Mouse (Mus musculus): ENCODE measurements at regions not wholly inside any gene's neighbourhood (a gene's known extent, or its start where the extent isn't known, plus 50 kb on each side); places are given as distances from the start of the nearest gene placed in this dataset.

GRCm38 (mm10) chr4:33786958-33787357 lies 137.4 kb upstream of the Cnr1 start:
- Histone ChIP-seq H3ac (ENCODE audit: control insufficient read depth, insufficient read length, low read depth) (no peak overlapping the region), H3K79me3 (ENCODE audit: low read depth) (no peaks in the 10 kb centered on the region), H3K27me3 (ENCODE audit: control insufficient read depth, insufficient read depth, insufficient read length) (no peaks in the 10 kb centered on the region), H3K79me2 (ENCODE audit: control insufficient read depth, insufficient read depth) (no peaks in the 10 kb centered on the region), H3K36me3 (ENCODE audit: control insufficient read depth, insufficient read depth) (no peaks in the 10 kb centered on the region), H3K4me3 (ENCODE audit: insufficient read depth, poor library complexity, severe bottlenecking) (no peak overlapping the region)
- TF ChIP-seq CEBPB (IDR thresholded peaks at IDR 0.05; ENCODE audit: low read depth), result no peak
- no peak for TF ChIP-seq MYOG (IDR thresholded peaks at IDR 0.05; ENCODE audit: control insufficient read depth, extremely low read depth, insufficient read length)
- TF ChIP-seq FOSL1 (IDR thresholded peaks at IDR 0.05; ENCODE audit: insufficient read depth, low read length, poor library complexity, severe bottlenecking), result no peak
- no peak for TF ChIP-seq MAX (IDR thresholded peaks at IDR 0.05)
- TF ChIP-seq USF1 (IDR thresholded peaks at IDR 0.05; ENCODE audit: low read depth), result no peak

- Histone ChIP-seq H3ac (ENCODE audit: control insufficient read depth, insufficient read length, low read depth) (no peak overlapping the region), H3K79me3 (ENCODE audit: low read depth) (no peaks in the 10 kb centered on the region), H3K36me3 (ENCODE audit: control insufficient read depth, insufficient read depth) (no peaks in the 10 kb centered on the region), H3K4me3 (ENCODE audit: insufficient read depth, poor library complexity, severe bottlenecking) (no peak overlapping the region), H3K27me3 (ENCODE audit: control insufficient read depth, insufficient read depth, insufficient read length) (no peaks in the 10 kb centered on the region), H3K79me2 (ENCODE audit: control insufficient read depth, insufficient read depth) (no peaks in the 10 kb centered on the region)
- TF ChIP-seq MYOG (IDR thresholded peaks at IDR 0.05; ENCODE audit: control insufficient read depth, extremely low read depth, insufficient read length) (no peak), CTCF (IDR thresholded peaks at IDR 0.05; ENCODE audit: control insufficient read depth, insufficient read depth, insufficient read length) (no peak), MYOD1 (IDR thresholded peaks at IDR 0.05; ENCODE audit: control insufficient read depth, insufficient read length, low read depth) (no peak), CEBPB (IDR thresholded peaks at IDR 0.05; ENCODE audit: low read depth) (no peak), FOSL1 (IDR thresholded peaks at IDR 0.05; ENCODE audit: insufficient read depth, low read length, poor library complexity, severe bottlenecking) (no peak), USF1 (IDR thresholded peaks at IDR 0.05; ENCODE audit: low read depth) (no peak), MAX (IDR thresholded peaks at IDR 0.05) (no peak)
These were observed 131.0 kb upstream of the Cnr1 start for GRCm38 (mm10) chr4:33793398-33793797.

GRCm38 (mm10) chr4:33795461-33795860 lies 128.9 kb upstream of the Cnr1 start:
- H3K36me3 ChIP-seq (ENCODE audit: control insufficient read depth, insufficient read depth), result no peaks in the 10 kb centered on the region
- TF ChIP-seq CTCF (IDR thresholded peaks at IDR 0.05; ENCODE audit: control insufficient read depth, insufficient read depth, insufficient read length), result no peak
- no peak for TF ChIP-seq MYOG (IDR thresholded peaks at IDR 0.05; ENCODE audit: control insufficient read depth, extremely low read depth, insufficient read length)
- TF ChIP-seq CEBPB (IDR thresholded peaks at IDR 0.05; ENCODE audit: low read depth), result no peak
- no peak for TF ChIP-seq MYOD1 (IDR thresholded peaks at IDR 0.05; ENCODE audit: control insufficient read depth, insufficient read length, low read depth)
- no peak for TF ChIP-seq FOSL1 (IDR thresholded peaks at IDR 0.05; ENCODE audit: insufficient read depth, low read length, poor library complexity, severe bottlenecking)
- no peak for TF ChIP-seq MAX (IDR thresholded peaks at IDR 0.05)
- TF ChIP-seq USF1 (IDR thresholded peaks at IDR 0.05; ENCODE audit: low read depth), result no peak
- H3K79me2 ChIP-seq (ENCODE audit: control insufficient read depth, insufficient read depth), result no peaks in the 10 kb centered on the region

GRCm38 (mm10) chr4:33797964-33798363 lies 126.4 kb upstream of the Cnr1 start:
- H3K4me3 ChIP-seq (ENCODE audit: insufficient read depth, poor library complexity, severe bottlenecking), result no peak overlapping the region
- no peak overlapping the region for H3ac ChIP-seq (ENCODE audit: control insufficient read depth, insufficient read length, low read depth)
- H3K36me3 ChIP-seq (ENCODE audit: control insufficient read depth, insufficient read depth), result no peaks in the 10 kb centered on the region
- no peaks in the 10 kb centered on the region for H3K27me3 ChIP-seq (ENCODE audit: control insufficient read depth, insufficient read depth, insufficient read length)
- TF ChIP-seq MYOD1 (IDR thresholded peaks at IDR 0.05; ENCODE audit: control insufficient read depth, insufficient read length, low read depth) (no peak), CTCF (IDR thresholded peaks at IDR 0.05; ENCODE audit: control insufficient read depth, insufficient read depth, insufficient read length) (no peak), MAX (IDR thresholded peaks at IDR 0.05) (no peak), FOSL1 (IDR thresholded peaks at IDR 0.05; ENCODE audit: insufficient read depth, low read length, poor library complexity, severe bottlenecking) (no peak), CEBPB (IDR thresholded peaks at IDR 0.05; ENCODE audit: low read depth) (no peak), MYOG (IDR thresholded peaks at IDR 0.05; ENCODE audit: control insufficient read depth, extremely low read depth, insufficient read length) (no peak), USF1 (IDR thresholded peaks at IDR 0.05; ENCODE audit: low read depth) (no peak)
- H3K79me3 ChIP-seq (ENCODE audit: low read depth), result no peaks in the 10 kb centered on the region
- H3K79me2 ChIP-seq (ENCODE audit: control insufficient read depth, insufficient read depth), result no peaks in the 10 kb centered on the region

More at GRCm38 (mm10) chr4:33795461-33795860, 128.9 kb upstream of the Cnr1 start:
- no peaks in the 10 kb centered on the region for H3K79me3 ChIP-seq (ENCODE audit: low read depth)
- no peaks in the 10 kb centered on the region for H3K27me3 ChIP-seq (ENCODE audit: control insufficient read depth, insufficient read depth, insufficient read length)
- H3K4me3 ChIP-seq (ENCODE audit: insufficient read depth, poor library complexity, severe bottlenecking), result no peak overlapping the region
- H3ac ChIP-seq (ENCODE audit: control insufficient read depth, insufficient read length, low read depth), result no peak overlapping the region

- no peaks in the 10 kb centered on the region for H3K27me3 ChIP-seq (ENCODE audit: control insufficient read depth, insufficient read depth, insufficient read length)
- H3K4me3 ChIP-seq (ENCODE audit: insufficient read depth, poor library complexity, severe bottlenecking), result no peak overlapping the region
- no peaks in the 10 kb centered on the region for H3K36me3 ChIP-seq (ENCODE audit: control insufficient read depth, insufficient read depth)
- no peak overlapping the region for H3ac ChIP-seq (ENCODE audit: control insufficient read depth, insufficient read length, low read depth)
- no peaks in the 10 kb centered on the region for H3K79me2 ChIP-seq (ENCODE audit: control insufficient read depth, insufficient read depth)
- H3K79me3 ChIP-seq (ENCODE audit: low read depth), result no peaks in the 10 kb centered on the region
- TF ChIP-seq CEBPB (IDR thresholded peaks at IDR 0.05; ENCODE audit: low read depth) (no peak), MYOD1 (IDR thresholded peaks at IDR 0.05; ENCODE audit: control insufficient read depth, insufficient read length, low read depth) (no peak), CTCF (IDR thresholded peaks at IDR 0.05; ENCODE audit: control insufficient read depth, insufficient read depth, insufficient read length) (no peak), USF1 (IDR thresholded peaks at IDR 0.05; ENCODE audit: low read depth) (no peak), FOSL1 (IDR thresholded peaks at IDR 0.05; ENCODE audit: insufficient read depth, low read length, poor library complexity, severe bottlenecking) (no peak), MYOG (IDR thresholded peaks at IDR 0.05; ENCODE audit: control insufficient read depth, extremely low read depth, insufficient read length) (no peak), MAX (IDR thresholded peaks at IDR 0.05) (no peak)
These were observed 125.7 kb upstream of the Cnr1 start for GRCm38 (mm10) chr4:33798654-33799053.

- Histone ChIP-seq H3K79me2 (ENCODE audit: control insufficient read depth, insufficient read depth) (no peaks in the 10 kb centered on the region), H3K4me3 (ENCODE audit: insufficient read depth, poor library complexity, severe bottlenecking) (no peak overlapping the region), H3K79me3 (ENCODE audit: low read depth) (no peaks in the 10 kb centered on the region), H3K36me3 (ENCODE audit: control insufficient read depth, insufficient read depth) (no peaks in the 10 kb centered on the region), H3K27me3 (ENCODE audit: control insufficient read depth, insufficient read depth, insufficient read length) (no peaks in the 10 kb centered on the region), H3ac (ENCODE audit: control insufficient read depth, insufficient read length, low read depth) (no peak overlapping the region)
- no peak for TF ChIP-seq FOSL1 (IDR thresholded peaks at IDR 0.05; ENCODE audit: insufficient read depth, low read length, poor library complexity, severe bottlenecking)
- no peak for TF ChIP-seq MYOG (IDR thresholded peaks at IDR 0.05; ENCODE audit: control insufficient read depth, extremely low read depth, insufficient read length)
- TF ChIP-seq CTCF (IDR thresholded peaks at IDR 0.05; ENCODE audit: control insufficient read depth, insufficient read depth, insufficient read length), result no peak
- TF ChIP-seq MAX (IDR thresholded peaks at IDR 0.05), result no peak
- no peak for TF ChIP-seq MYOD1 (IDR thresholded peaks at IDR 0.05; ENCODE audit: control insufficient read depth, insufficient read length, low read depth)
- no peak for TF ChIP-seq CEBPB (IDR thresholded peaks at IDR 0.05; ENCODE audit: low read depth)
- no peak for TF ChIP-seq USF1 (IDR thresholded peaks at IDR 0.05; ENCODE audit: low read depth)
These were observed 125.3 kb upstream of the Cnr1 start for GRCm38 (mm10) chr4:33799110-33799509.
